Comparison of ENCODE assay signal across 9 mouse cellular contexts in genomic region chr2:84883084-84883483, GRCm38 (mm10). TPM values are rescaled to one million over a fixed set of nuclear protein-coding genes. Genes with fewer than 3 reads are reported as not detected.
DNase-seq lines count a peak whose midpoint lies in the region; ATAC-seq lines count a peak whose summit lies in the region.
"Had no signal": no experiment of that assay in that cellular context is flagged by ENCODE, and none has a peak within 500 bp of the region (broad histone marks: within the 10 kb centered on the region; RNA-seq: fewer than 3 reads in every experiment).

No protein-coding gene starts in this region.

- H3K4me1 ChIP-seq in kidney, embryonic 16.5 days (ENCODE audit: insufficient read depth, low read length), result peaks cover 35% of the 10 kb centered on the region
- H3K4me1 ChIP-seq in embryonic facial prominence, embryonic 14.5 days (ENCODE audit: control insufficient read depth, insufficient read depth, low read length), result peaks cover 7% of the 10 kb centered on the region; the same call in 1 of the 2 replicates
- H3K4me1 ChIP-seq in intestine, embryonic 14.5 days (replicated peaks; ENCODE audit: control insufficient read depth, insufficient read depth, low read length), result peaks cover 30% of the 10 kb centered on the region
- peaks cover 16% of the 10 kb centered on the region for H3K4me1 ChIP-seq in midbrain, embryonic 16.5 days (ENCODE audit: control insufficient read depth, insufficient read depth, low read length)

- H3K9ac ChIP-seq in kidney, embryonic 16.5 days (replicated peaks; ENCODE audit: low read length), result no peak overlapping the region
- no peak overlapping the region for H3K9ac ChIP-seq in embryonic facial prominence, embryonic 14.5 days (ENCODE audit: low read depth, low read length)
- no peak overlapping the region for H3K9ac ChIP-seq in intestine, embryonic 14.5 days (ENCODE audit: low read length)
- H3K9ac ChIP-seq in midbrain, embryonic 16.5 days (ENCODE audit: low read depth, low read length), result no peak overlapping the region

- WGBS in kidney, embryonic 16.5 days, result 2% methylated on average over 6 of the region's 6 CpGs
- 5% methylated on average over 6 of the region's 6 CpGs for WGBS in embryonic facial prominence, embryonic 14.5 days
- 4% methylated on average over 4 of the region's 6 CpGs for WGBS in intestine, embryonic 14.5 days
- WGBS in midbrain, embryonic 16.5 days, result 4% methylated on average over 6 of the region's 6 CpGs

- H3K27ac ChIP-seq in kidney, embryonic 16.5 days (ENCODE audit: low read length), result no peak overlapping the region
- H3K27ac ChIP-seq in embryonic facial prominence, embryonic 14.5 days (replicated peaks; ENCODE audit: low read depth, low read length), result no peak overlapping the region
- no peak overlapping the region for H3K27ac ChIP-seq in intestine, embryonic 14.5 days (ENCODE audit: low read depth)
- no peak overlapping the region for H3K27ac ChIP-seq in midbrain, embryonic 16.5 days (ENCODE audit: low read length)

- no peaks in the 10 kb centered on the region for H3K9me3 ChIP-seq in kidney, embryonic 16.5 days (ENCODE audit: low read length)
- H3K9me3 ChIP-seq in embryonic facial prominence, embryonic 14.5 days (ENCODE audit: control insufficient read depth, low read length), result no peaks in the 10 kb centered on the region
- no peaks in the 10 kb centered on the region for H3K9me3 ChIP-seq in intestine, embryonic 14.5 days (ENCODE audit: control insufficient read depth, low read length)
- no peaks in the 10 kb centered on the region for H3K9me3 ChIP-seq in midbrain, embryonic 16.5 days (replicated peaks; ENCODE audit: control insufficient read depth, low read length, poor library complexity, severe bottlenecking)

- H3K4me2 ChIP-seq in kidney, embryonic 16.5 days (replicated peaks; ENCODE audit: low read depth, low read length), result peak overlapping the region; percentile 50
- H3K4me2 ChIP-seq in embryonic facial prominence, embryonic 14.5 days (ENCODE audit: low read depth, low read length), result peak overlapping the region; percentile 27
- peak overlapping the region; percentile 36 for H3K4me2 ChIP-seq in intestine, embryonic 14.5 days (ENCODE audit: low read length)
- peak overlapping the region; percentile 49 for H3K4me2 ChIP-seq in midbrain, embryonic 16.5 days (ENCODE audit: low read length)

- peak overlapping the region; percentile 23 for H3K4me3 ChIP-seq in kidney, embryonic 16.5 days (ENCODE audit: low read length)
- H3K4me3 ChIP-seq in embryonic facial prominence, embryonic 14.5 days (ENCODE audit: low read depth, low read length), result peak overlapping the region; percentile 0; the same call in 1 of the 2 replicates
- no peak overlapping the region for H3K4me3 ChIP-seq in intestine, embryonic 14.5 days (ENCODE audit: low read depth, low read length)
- 0 out of 2 replicates have a peak overlapping the region, but pooled peaks have one; percentile 6 for H3K4me3 ChIP-seq in midbrain, embryonic 16.5 days (ENCODE audit: low read depth, low read length)

- no peaks in the 10 kb centered on the region for H3K36me3 ChIP-seq in kidney, embryonic 16.5 days (ENCODE audit: insufficient read depth, low read length)
- H3K36me3 ChIP-seq in embryonic facial prominence, embryonic 14.5 days (ENCODE audit: control insufficient read depth, insufficient read depth, low read length), result no peaks in the 10 kb centered on the region
- no peaks in the 10 kb centered on the region for H3K36me3 ChIP-seq in intestine, embryonic 14.5 days (ENCODE audit: control insufficient read depth, insufficient read depth, low read length)
- no peaks in the 10 kb centered on the region for H3K36me3 ChIP-seq in midbrain, embryonic 16.5 days (ENCODE audit: control insufficient read depth, insufficient read depth, low read length)

- H3K27me3 ChIP-seq in kidney, embryonic 16.5 days (ENCODE audit: insufficient read depth, low read length), result peaks cover 53% of the 10 kb centered on the region
- peaks cover 64% of the 10 kb centered on the region for H3K27me3 ChIP-seq in embryonic facial prominence, embryonic 14.5 days (replicated peaks; ENCODE audit: control insufficient read depth, insufficient read depth, low read length)
- peaks cover 66% of the 10 kb centered on the region for H3K27me3 ChIP-seq in intestine, embryonic 14.5 days (replicated peaks; ENCODE audit: control insufficient read depth, insufficient read depth, low read length)
- H3K27me3 ChIP-seq in midbrain, embryonic 16.5 days (ENCODE audit: control insufficient read depth, insufficient read depth, low read depth, low read length), result peaks cover 24% of the 10 kb centered on the region

- peak; percentile 33 for ATAC-seq in kidney, embryonic 16.5 days (ENCODE audit: low FRiP score, low TSS enrichment)
- ATAC-seq in embryonic facial prominence, embryonic 14.5 days (ENCODE audit: low read depth), result 0 out of 2 replicates have a peak, but pooled peaks have one; percentile 15
- no peak for ATAC-seq in intestine, embryonic 14.5 days (replicated peaks; ENCODE audit: low FRiP score, low TSS enrichment, low read depth)
- no peak for ATAC-seq in midbrain, embryonic 16.5 days
- ATAC-seq in cerebellum, adult (ENCODE audit: insufficient number of reproducible peaks, low FRiP score, low TSS enrichment), result no peak

- DNase-seq in kidney, postnatal 25 days, result no peak
- DNase-seq in embryonic facial prominence, embryonic 14.5 days (ENCODE audit: low spot score), result peak; percentile 32
- no peak for DNase-seq in intestine, embryonic 14.5 days (ENCODE audit: low spot score)
- DNase-seq in frontal cortex, adult 2 months (ENCODE audit: extremely low spot score in 1 of 2, low spot score in 1 of 2), result no peak
- no peak for DNase-seq in adrenal gland, postnatal 14 days
- DNase-seq: kidney, adult 11 months had no signal

RNA-seq across cellular contexts. Expression of gene Rtn4rl2, which starts 3.4 kb away (rescaled TPM):
- polyA plus RNA-seq in kidney, embryonic 16.5 days (2015; fragmentation: Nextera tagmentation; extraction: Ambion mirVana), result 1.0 and 1.5 TPM in 2 replicates
- polyA plus RNA-seq in embryonic facial prominence, embryonic 14.5 days (2014; fragmentation: Nextera tagmentation; extraction: Ambion mirVana), result 2.5 and 3.4 TPM in 2 replicates
- 0.99 and 1.9 TPM in 2 replicates for polyA plus RNA-seq in intestine, embryonic 14.5 days (2014; fragmentation: Nextera tagmentation; extraction: Ambion mirVana)
- 3.9 TPM in 2 replicates for polyA plus RNA-seq in midbrain, embryonic 16.5 days (2015; fragmentation: Nextera tagmentation; extraction: Ambion mirVana)
- polyA plus RNA-seq in frontal cortex, adult 2 months (2012; rRNA removed), result 65.5 and 75.2 TPM in 2 replicates
- total RNA-seq in adrenal gland, postnatal 14 days (2021), result 1.6 and 2.6 TPM in 2 replicates

RNA-seq across cellular contexts. Expression of gene Slc43a1, which starts 44.4 kb away (rescaled TPM):
- polyA plus RNA-seq in kidney, embryonic 16.5 days (2015; fragmentation: Nextera tagmentation; extraction: Ambion mirVana), result 15.6 and 17.8 TPM in 2 replicates
- 14.3 and 17.0 TPM in 2 replicates for polyA plus RNA-seq in embryonic facial prominence, embryonic 14.5 days (2014; fragmentation: Nextera tagmentation; extraction: Ambion mirVana)
- polyA plus RNA-seq in intestine, embryonic 14.5 days (2014; fragmentation: Nextera tagmentation; extraction: Ambion mirVana), result 18.3 and 18.7 TPM in 2 replicates
- 0.73 and 0.91 TPM in 2 replicates for polyA plus RNA-seq in midbrain, embryonic 16.5 days (2015; fragmentation: Nextera tagmentation; extraction: Ambion mirVana)
- polyA plus RNA-seq in frontal cortex, adult 2 months (2012; rRNA removed), result 0.22 and 0.29 TPM in 2 replicates
- 5.2 and 9.3 TPM in 2 replicates for total RNA-seq in adrenal gland, postnatal 14 days (2021)

RNA-seq across cellular contexts. Expression of gene Slc43a3, which starts 53.3 kb away (rescaled TPM):
- polyA plus RNA-seq in kidney, embryonic 16.5 days (2015; fragmentation: Nextera tagmentation; extraction: Ambion mirVana), result 57.4 and 58.0 TPM in 2 replicates
- polyA plus RNA-seq in embryonic facial prominence, embryonic 14.5 days (2014; fragmentation: Nextera tagmentation; extraction: Ambion mirVana), result 36.6 and 38.8 TPM in 2 replicates
- polyA plus RNA-seq in intestine, embryonic 14.5 days (2014; fragmentation: Nextera tagmentation; extraction: Ambion mirVana), result 46.7 and 54.7 TPM in 2 replicates
- polyA plus RNA-seq in midbrain, embryonic 16.5 days (2015; fragmentation: Nextera tagmentation; extraction: Ambion mirVana), result 2.8 and 3.1 TPM in 2 replicates
- polyA plus RNA-seq in frontal cortex, adult 2 months (2012; rRNA removed), result 4.6 and 6.0 TPM in 2 replicates
- total RNA-seq in adrenal gland, postnatal 14 days (2021), result 62.5 and 91.7 TPM in 2 replicates

RNA-seq across cellular contexts. Expression of gene Timm10, which starts 56.3 kb away (rescaled TPM):
- polyA plus RNA-seq in kidney, embryonic 16.5 days (2015; fragmentation: Nextera tagmentation; extraction: Ambion mirVana), result 60.1 and 66.6 TPM in 2 replicates
- 55.5 and 55.7 TPM in 2 replicates for polyA plus RNA-seq in embryonic facial prominence, embryonic 14.5 days (2014; fragmentation: Nextera tagmentation; extraction: Ambion mirVana)
- 73.7 and 75.5 TPM in 2 replicates for polyA plus RNA-seq in intestine, embryonic 14.5 days (2014; fragmentation: Nextera tagmentation; extraction: Ambion mirVana)
- polyA plus RNA-seq in midbrain, embryonic 16.5 days (2015; fragmentation: Nextera tagmentation; extraction: Ambion mirVana), result 69.8 and 75.2 TPM in 2 replicates
- polyA plus RNA-seq in frontal cortex, adult 2 months (2012; rRNA removed), result 86.2 and 96.6 TPM in 2 replicates
- 54.2 and 73.7 TPM in 2 replicates for total RNA-seq in adrenal gland, postnatal 14 days (2021)

Comparison
In these comparisons a context has a peak if more than half of its experiments do, and no peak if none do; other contexts are left out.
1. ATAC-seq: peak in kidney, embryonic 16.5 days (single experiment) and embryonic facial prominence, embryonic 14.5 days (single experiment); none in intestine, embryonic 14.5 days (single experiment), midbrain, embryonic 16.5 days (single experiment) and cerebellum, adult (single experiment).
2. RNA of gene Rtn4rl2, which starts 3.4 kb away (polyA plus RNA-seq): 65.5 to 75.2 TPM in frontal cortex, adult 2 months; 3.9 TPM in midbrain, embryonic 16.5 days, 2.5 to 3.4 TPM in embryonic facial prominence, embryonic 14.5 days, 0.99 to 1.9 TPM in intestine, embryonic 14.5 days and 1.0 to 1.5 TPM in kidney, embryonic 16.5 days; every median in the first group is over 10 times any median in the second.
3. Peak in every context shown above with its lines, with median percentiles within 50 percentile points of each other: H3K4me2 ChIP-seq.